Mouse (Mus musculus) brain, embryonic 14.5 days (tissue): ENCODE measurements around the gene Ranbp9.
A peak's percentile ranks its signal among the peaks of the same experiment; 100 is the strongest.

Experiments
- CTCF ChIP-seq: fragments of 200-500 bp; IDR thresholded peaks from 2 replicates; pipeline ENCODE4 v1.5.1; 2012; ENCODE audit warnings: inconsistent platforms, mild to moderate bottlenecking, moderate library complexity, borderline replicate concordance; ENCODE audit not compliant: insufficient read depth, insufficient read length; ENCODE audit errors: extremely low read depth
- POLR2A ChIP-seq: fragments of 200-500 bp; IDR thresholded peaks from 2 replicates; pipeline ENCODE4 v1.6.1; 2012; ENCODE audit warnings: mild to moderate bottlenecking, inconsistent platforms, borderline replicate concordance; ENCODE audit not compliant: poor library complexity, insufficient read depth, insufficient read length, severe bottlenecking; ENCODE audit errors: extremely low read depth

- TF ChIP-seq POLR2A: peak; percentile 49; the same call in 1 of the 2 replicates
- peak; percentile 89 for TF ChIP-seq CTCF
These were observed 115.9 kb downstream of the Ranbp9 start, which contains the start of gene Sirt5 for GRCm38 (mm10) chr13:43364985-43365824.
